Mouse (Mus musculus) C2C12 (cell line): ENCODE results near the gene Nefh.

Experiments
- CTCF ChIP-seq: IDR thresholded peaks from one replicate; pipeline ENCODE4 v1.5.1; 2011; ENCODE audit not compliant: control insufficient read depth, insufficient read depth, insufficient read length
- MYOG ChIP-seq: IDR thresholded peaks from one replicate; pipeline ENCODE4 v1.6.1; 2011; ENCODE audit not compliant: control insufficient read depth, insufficient read length; ENCODE audit errors: extremely low read depth

GRCm38 (mm10) chr11:4931009-4931601 lies 16.8 kb downstream of the Nefh start:
- TF ChIP-seq MYOG (no peak), CTCF (no peak)
